Mouse (Mus musculus): ENCODE measurements around the gene Actn4. TPM values are rescaled to one million over a fixed set of nuclear protein-coding genes. Genes with fewer than 3 reads are reported as not detected.
A peak's percentile ranks its signal among the peaks of the same experiment; 100 is the strongest.

The Actn4 gene
- polyA plus RNA-seq, 1 experiment from 2014 or later: 216 TPM

GRCm38 (mm10) chr7:28902809-28903208 is 59.3 kb downstream of the Actn4 start:
- ATAC-seq (ENCODE audit: low FRiP score, low TSS enrichment) (no peak), DNase-seq (ENCODE audit: low spot score) (no peak)
- H3K27ac ChIP-seq (replicated peaks): 0 out of 2 replicates have a peak overlapping the region, but pooled peaks have one; percentile 18
- H3K9ac ChIP-seq (ENCODE audit: low read length): no peak overlapping the region
- no peaks in the 10 kb centered on the region for H3K27me3 ChIP-seq (ENCODE audit: control insufficient read depth, insufficient read depth, low read length)
- WGBS: 91% methylated on average over 3 of the region's 3 CpGs
- TF ChIP-seq CTCF (IDR thresholded peaks at IDR 0.05; ENCODE audit: low read depth) (no peak), EP300 (optimal IDR thresholded peaks at IDR 0.05) (no peak)
- no peak overlapping the region for H3K4me2 ChIP-seq (replicated peaks; ENCODE audit: low read depth)
- H3K4me3 ChIP-seq (ENCODE audit: low read depth, low read length): no peak overlapping the region
- no peaks in the 10 kb centered on the region for H3K4me1 ChIP-seq (replicated peaks; ENCODE audit: control insufficient read depth, insufficient read depth)
- no peaks in the 10 kb centered on the region for H3K9me3 ChIP-seq (ENCODE audit: control insufficient read depth, low read length)
- H3K36me3 ChIP-seq (ENCODE audit: control insufficient read depth, insufficient read depth, low read length): peaks cover 81% of the 10 kb centered on the region

DNA sequence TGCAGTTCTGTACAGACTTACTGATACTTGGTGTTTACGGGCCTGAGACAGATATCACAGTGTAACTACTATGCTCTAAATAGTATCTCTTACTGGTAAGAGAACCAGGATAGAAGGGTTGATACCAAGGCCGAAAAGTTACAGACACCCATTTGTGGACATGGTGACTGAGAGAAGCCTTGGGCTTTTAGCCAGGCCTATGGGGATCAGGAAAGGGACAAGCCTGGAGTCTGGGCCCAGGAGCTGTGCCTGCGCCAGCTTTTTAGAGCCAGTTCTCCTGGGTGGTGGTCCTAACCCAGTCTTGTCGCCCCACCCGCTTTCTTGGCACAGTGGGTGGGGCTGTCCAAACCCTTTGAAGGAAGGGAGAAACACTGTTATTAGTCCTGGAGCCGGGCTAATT is 60.0 kb downstream of the Actn4 start:
- Histone ChIP-seq H3K9ac (ENCODE audit: low read length) (no peak overlapping the region), H3K36me3 (ENCODE audit: control insufficient read depth, insufficient read depth, low read length) (peaks cover 81% of the 10 kb centered on the region), H3K4me2 (replicated peaks; ENCODE audit: low read depth) (no peak overlapping the region), H3K27me3 (ENCODE audit: control insufficient read depth, insufficient read depth, low read length) (no peaks in the 10 kb centered on the region), H3K4me1 (replicated peaks; ENCODE audit: control insufficient read depth, insufficient read depth) (no peaks in the 10 kb centered on the region), H3K27ac (replicated peaks) (0 out of 2 replicates have a peak overlapping the region, but pooled peaks have one; percentile 18), H3K9me3 (ENCODE audit: control insufficient read depth, low read length) (no peaks in the 10 kb centered on the region), H3K4me3 (ENCODE audit: low read depth, low read length) (no peak overlapping the region)
- DNase-seq (ENCODE audit: low spot score) (no peak), ATAC-seq (ENCODE audit: low FRiP score, low TSS enrichment) (no peak)
- WGBS: 87% methylated on average over 6 of the region's 6 CpGs
- TF ChIP-seq EP300 (optimal IDR thresholded peaks at IDR 0.05) (no peak), CTCF (IDR thresholded peaks at IDR 0.05; ENCODE audit: low read depth) (no peak)

GRCm38 (mm10) chr7:28901311-28902125 is 60.6 kb downstream of the Actn4 start:
- TF ChIP-seq EP300 (optimal IDR thresholded peaks at IDR 0.05) (no peak), CTCF (IDR thresholded peaks at IDR 0.05; ENCODE audit: low read depth) (no peak)
- Histone ChIP-seq H3K9me3 (ENCODE audit: control insufficient read depth, low read length) (no peaks in the 10 kb centered on the region), H3K4me3 (ENCODE audit: low read depth, low read length) (no peak overlapping the region), H3K4me1 (replicated peaks; ENCODE audit: control insufficient read depth, insufficient read depth) (no peaks in the 10 kb centered on the region), H3K27ac (replicated peaks) (no peak overlapping the region; the same call in 1 of the 2 replicates), H3K36me3 (ENCODE audit: control insufficient read depth, insufficient read depth, low read length) (peaks cover 82% of the 10 kb centered on the region), H3K27me3 (ENCODE audit: control insufficient read depth, insufficient read depth, low read length) (no peaks in the 10 kb centered on the region), H3K9ac (ENCODE audit: low read length) (no peak overlapping the region), H3K4me2 (replicated peaks; ENCODE audit: low read depth) (no peak overlapping the region)
- WGBS: 87% methylated on average over 13 of the region's 13 CpGs
- peak; percentile 47 for ATAC-seq (ENCODE audit: low FRiP score, low TSS enrichment)
- DNase-seq (ENCODE audit: low spot score): no peak

DNA sequence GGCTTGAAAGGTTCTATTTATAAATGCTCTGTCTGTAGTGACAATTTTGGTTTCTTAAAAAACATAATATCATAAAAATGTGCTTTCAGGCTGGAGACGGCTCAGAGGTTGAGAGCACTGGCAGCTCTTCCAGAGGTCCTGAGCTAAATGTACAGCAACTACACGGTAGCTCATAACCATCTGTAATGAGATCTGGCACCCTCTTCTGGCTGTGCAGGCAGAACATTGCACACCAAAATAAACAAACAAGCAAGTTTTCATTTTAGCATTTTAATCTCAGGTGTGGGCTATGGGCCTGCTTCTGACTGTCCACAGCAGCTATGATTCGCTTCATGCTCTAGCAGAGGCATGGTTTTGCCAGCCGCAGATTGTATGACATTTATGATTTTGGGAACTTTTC is 62.2 kb downstream of the Actn4 start:
- H3K4me3 ChIP-seq (ENCODE audit: low read depth, low read length): no peak overlapping the region
- H3K36me3 ChIP-seq (ENCODE audit: control insufficient read depth, insufficient read depth, low read length): peaks cover 80% of the 10 kb centered on the region
- no peak overlapping the region for H3K27ac ChIP-seq (replicated peaks)
- H3K4me2 ChIP-seq (replicated peaks; ENCODE audit: low read depth): no peak overlapping the region
- no peak for TF ChIP-seq EP300 (optimal IDR thresholded peaks at IDR 0.05)
- TF ChIP-seq CTCF (IDR thresholded peaks at IDR 0.05; ENCODE audit: low read depth): peak; percentile 56
- 67% methylated on average over 4 of the region's 4 CpGs for WGBS
- H3K9ac ChIP-seq (ENCODE audit: low read length): no peak overlapping the region
- H3K4me1 ChIP-seq (replicated peaks; ENCODE audit: control insufficient read depth, insufficient read depth): no peaks in the 10 kb centered on the region
- no peaks in the 10 kb centered on the region for H3K9me3 ChIP-seq (ENCODE audit: control insufficient read depth, low read length)
- DNase-seq (ENCODE audit: low spot score) (no peak), ATAC-seq (ENCODE audit: low FRiP score, low TSS enrichment) (no peak)
- H3K27me3 ChIP-seq (ENCODE audit: control insufficient read depth, insufficient read depth, low read length): no peaks in the 10 kb centered on the region

DNA sequence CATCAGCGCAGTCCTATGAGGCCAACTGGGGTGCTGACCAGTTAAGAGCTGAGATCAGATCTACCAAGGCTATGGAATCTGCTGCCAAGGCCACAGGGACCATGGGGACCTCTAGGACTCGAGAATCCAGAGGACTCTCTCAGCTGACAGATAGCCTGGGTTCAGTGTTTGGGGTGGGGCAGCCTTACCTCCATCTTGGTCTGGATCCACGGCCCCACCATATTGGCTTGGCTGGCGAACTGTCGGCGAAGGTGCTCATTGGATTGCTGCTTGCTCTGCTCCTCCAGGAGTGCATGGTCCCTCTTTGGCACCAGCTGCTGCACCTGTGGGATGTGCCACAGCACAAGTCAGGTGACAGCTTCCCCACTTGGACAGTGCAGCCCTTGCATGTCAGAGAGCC is 64.5 kb downstream of the Actn4 start:
- Histone ChIP-seq H3K27me3 (ENCODE audit: control insufficient read depth, insufficient read depth, low read length) (no peaks in the 10 kb centered on the region), H3K4me3 (ENCODE audit: low read depth, low read length) (no peak overlapping the region), H3K27ac (replicated peaks) (no peak overlapping the region), H3K9ac (ENCODE audit: low read length) (no peak overlapping the region), H3K9me3 (ENCODE audit: control insufficient read depth, low read length) (no peaks in the 10 kb centered on the region), H3K4me1 (replicated peaks; ENCODE audit: control insufficient read depth, insufficient read depth) (no peaks in the 10 kb centered on the region), H3K4me2 (replicated peaks; ENCODE audit: low read depth) (no peak overlapping the region), H3K36me3 (ENCODE audit: control insufficient read depth, insufficient read depth, low read length) (peaks cover 78% of the 10 kb centered on the region)
- WGBS: 95% methylated on average over 6 of the region's 6 CpGs
- TF ChIP-seq CTCF (IDR thresholded peaks at IDR 0.05; ENCODE audit: low read depth) (no peak), EP300 (optimal IDR thresholded peaks at IDR 0.05) (no peak)
- DNase-seq (ENCODE audit: low spot score): no peak
- ATAC-seq (ENCODE audit: low FRiP score, low TSS enrichment): no peak

- no peak overlapping the region for H3K4me2 ChIP-seq (replicated peaks; ENCODE audit: low read depth)
- no peak overlapping the region for H3K27ac ChIP-seq (replicated peaks)
- no peaks in the 10 kb centered on the region for H3K4me1 ChIP-seq (replicated peaks; ENCODE audit: control insufficient read depth, insufficient read depth)
- H3K9me3 ChIP-seq (ENCODE audit: control insufficient read depth, low read length): no peaks in the 10 kb centered on the region
- no peak for DNase-seq (ENCODE audit: low spot score)
- no peak overlapping the region for H3K9ac ChIP-seq (ENCODE audit: low read length)
- ATAC-seq (ENCODE audit: low FRiP score, low TSS enrichment): no peak
- H3K27me3 ChIP-seq (ENCODE audit: control insufficient read depth, insufficient read depth, low read length): no peaks in the 10 kb centered on the region
- 49% methylated on average over 5 of the region's 5 CpGs for WGBS
- no peak for TF ChIP-seq CTCF (IDR thresholded peaks at IDR 0.05; ENCODE audit: low read depth)
- TF ChIP-seq EP300 (optimal IDR thresholded peaks at IDR 0.05): no peak
- H3K36me3 ChIP-seq (ENCODE audit: control insufficient read depth, insufficient read depth, low read length): peaks cover 68% of the 10 kb centered on the region
- no peak overlapping the region for H3K4me3 ChIP-seq (ENCODE audit: low read depth, low read length)
Observed at GRCm38 (mm10) chr7:28894942-28895341, 67.2 kb downstream of the Actn4 start.
